Mouse (Mus musculus): ENCODE results near the gene Methig1.

DNA sequence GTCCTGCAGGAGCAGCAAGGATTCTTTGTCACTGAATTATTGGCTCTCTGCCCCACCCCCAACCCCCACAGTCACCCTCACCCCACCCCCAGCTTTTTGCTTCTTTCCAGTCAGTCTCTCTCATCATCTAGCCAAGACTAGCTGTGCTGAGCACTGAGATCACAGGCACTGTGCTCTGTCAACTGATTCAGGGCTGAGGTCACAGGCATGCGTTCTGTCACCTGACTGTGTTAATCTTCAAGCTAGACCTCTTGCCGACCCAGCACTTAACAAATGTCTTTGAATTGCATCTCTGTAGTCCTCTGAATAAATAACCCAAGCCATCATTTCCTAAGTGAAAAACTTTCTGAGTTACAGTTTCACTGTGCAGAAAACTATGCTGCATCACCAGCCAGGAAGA, 3.5 kb upstream of the Methig1 start:
- no peak for TF ChIP-seq MAX (IDR thresholded peaks at IDR 0.05)
- no peak for TF ChIP-seq CTCF (IDR thresholded peaks at IDR 0.05; ENCODE audit: control insufficient read depth, insufficient read depth, insufficient read length)
